Mouse (Mus musculus): Measurements from ENCODE around the gene Gm45062.

The Gm45062 gene

GRCm38 (mm10) chr6:8631986-8632632, 372.9 kb downstream of the Gm45062 start:
- no peak for DNase-seq

- DNase-seq, result no peak
These were observed 373.5 kb downstream of the Gm45062 start for GRCm38 (mm10) chr6:8632701-8633100.

DNA sequence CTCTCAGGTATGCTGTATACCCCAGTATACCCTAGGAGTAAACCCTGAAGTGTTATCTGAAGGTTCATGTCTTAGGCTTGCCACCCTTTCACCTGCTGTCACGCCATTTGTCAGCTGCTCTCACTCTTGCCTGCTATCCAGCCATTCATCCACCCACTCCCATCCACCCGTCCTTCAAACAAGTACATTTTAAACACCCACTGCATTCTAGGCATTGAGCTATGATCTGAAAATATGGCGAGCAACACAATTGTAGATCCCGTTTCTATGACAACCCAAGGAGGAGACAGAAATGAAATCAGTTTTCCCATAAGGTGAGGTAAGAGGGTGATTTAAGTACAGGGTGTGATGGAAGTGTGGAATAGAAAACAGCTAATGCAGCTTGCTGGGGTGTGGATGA, 378.9 kb downstream of the Gm45062 start:
- peak; percentile 58 for DNase-seq

- peak; percentile 41 for DNase-seq
These were observed 379.6 kb downstream of the Gm45062 start for GRCm38 (mm10) chr6:8638899-8639298.

DNA sequence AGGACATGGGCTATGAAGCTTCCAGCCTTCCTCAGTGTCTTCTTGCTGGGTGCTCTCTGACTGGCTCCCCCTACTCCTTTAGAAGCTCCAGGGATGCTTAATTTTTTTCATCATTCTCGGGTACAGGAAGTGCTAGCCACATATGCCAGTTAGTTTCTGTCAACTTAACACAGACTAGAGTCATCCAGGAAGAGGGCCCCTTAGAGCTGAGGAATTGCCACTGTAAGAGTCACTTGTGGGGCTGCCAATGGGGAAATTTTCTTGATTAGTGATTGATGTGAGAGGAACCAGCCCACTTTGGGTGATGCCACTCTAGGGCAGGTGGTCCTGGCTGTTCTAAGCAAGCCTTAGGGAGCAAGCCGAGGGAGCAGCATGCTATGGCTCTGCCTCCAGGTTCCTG, 380.3 kb downstream of the Gm45062 start:
- no peak for DNase-seq

- no peak for DNase-seq
These were observed 381.6 kb downstream of the Gm45062 start for GRCm38 (mm10) chr6:8640863-8641262.

DNA sequence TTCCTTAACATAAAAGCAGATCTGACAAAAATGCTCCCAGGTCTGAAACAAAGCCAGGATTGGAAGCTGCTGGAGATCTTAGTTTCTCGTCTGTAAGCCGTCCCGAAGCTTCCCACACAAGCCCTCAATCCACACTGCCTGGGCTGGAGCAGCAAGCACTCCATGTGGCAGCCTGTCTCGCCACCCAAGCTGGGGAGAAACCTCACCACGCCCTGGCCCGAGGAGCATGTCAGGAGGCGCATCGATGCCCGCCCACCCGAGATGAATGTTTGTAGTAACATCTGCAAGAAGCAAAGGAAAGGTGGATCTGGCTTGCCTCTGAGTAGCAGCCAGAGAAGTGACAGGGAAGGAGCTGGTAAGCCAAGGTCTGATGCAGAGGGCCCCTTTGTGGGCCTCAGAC, 385.5 kb downstream of the Gm45062 start:
- peak; percentile 27 for DNase-seq

DNA sequence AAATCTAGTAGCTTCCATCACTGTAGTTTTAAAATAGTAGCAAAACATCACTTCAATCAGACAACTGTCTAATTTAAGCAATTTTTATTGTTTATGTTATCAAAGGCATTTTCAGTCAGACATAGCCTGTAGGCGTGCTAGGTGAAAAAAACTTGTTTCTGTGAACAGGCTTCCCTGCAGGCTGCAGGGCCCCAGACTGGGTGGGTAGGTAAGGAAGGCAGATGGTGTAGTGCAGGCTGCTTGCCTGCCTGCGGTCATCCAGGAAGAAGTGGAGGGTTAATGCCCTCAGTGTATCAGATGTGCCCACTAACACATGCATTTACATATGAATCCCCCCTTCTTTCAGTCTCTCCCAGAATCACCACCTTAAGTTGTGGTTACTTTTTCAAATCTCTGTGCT, 386.5 kb downstream of the Gm45062 start:
- DNase-seq, result no peak

Measured in layer of hippocampus, adult 9-11 months (tissue).